Mouse (Mus musculus) MEL (cell line): ENCODE measurements around the gene Klk1b5. TPM values are rescaled to one million over a fixed set of nuclear protein-coding genes. Genes with fewer than 3 reads are reported as not detected.
"Not testable (repeated sequence)": the region's sequence is repeated elsewhere in the genome, so short reads cannot be mapped to it uniquely, and the experiment has no call there.

ENCODE experiments used
- DNase-seq: peaks from one replicate; pipeline ENCODE4 v3.0.0; 2011; ENCODE audit warnings: low read depth, low spot score
- H3K27ac ChIP-seq: 2 replicates; pipeline ENCODE4 v1.5.1; 2012; ENCODE audit warnings: low read depth, mild to moderate bottlenecking, control low read depth, low read length, moderate library complexity; ENCODE audit not compliant: control insufficient read depth
- H3K27me3 ChIP-seq, 2 experiments: fragments of 150-350 bp in 1 of 2; sonication (generic) in 1 of 2; 2 replicates each; pipeline ENCODE4 v1.6.1; 2012; ENCODE audit warnings: low read length in 2 of 2, mild to moderate bottlenecking in 2 of 2, improper control_type of control experiment in 1 of 2, moderate library complexity in 1 of 2; ENCODE audit not compliant: insufficient read depth in 2 of 2, control insufficient read depth in 1 of 2
- H3K36me3 ChIP-seq, 2 experiments: 2 replicates each; pipeline ENCODE4 v1.6.1; 2012 to 2014; ENCODE audit warnings: low read length in 2 of 2, improper control_type of control experiment in 1 of 2, inconsistent platforms in 1 of 2, mild to moderate bottlenecking in 1 of 2; ENCODE audit not compliant: insufficient read depth in 2 of 2, control insufficient read depth in 1 of 2
- H3K4me1 ChIP-seq, 2 experiments: fragments of 150-350 bp in 1 of 2; sonication (generic) in 1 of 2; 2 replicates each; pipeline ENCODE4 v1.6.1; 2012; ENCODE audit warnings: low read length in 2 of 2, improper control_type of control experiment in 1 of 2, mild to moderate bottlenecking in 1 of 2; ENCODE audit not compliant: insufficient read depth in 2 of 2, control insufficient read depth in 1 of 2
- H3K4me3 ChIP-seq, 2 experiments: fragments of 150-350 bp in 1 of 2; sonication (generic) in 1 of 2; 2 replicates each; pipeline ENCODE4 v1.5.1; 2012; ENCODE audit warnings: low read depth in 2 of 2, low read length in 2 of 2, mild to moderate bottlenecking in 2 of 2, moderate library complexity in 2 of 2, control low read depth in 1 of 2, improper control_type of control experiment in 1 of 2; ENCODE audit not compliant: control insufficient read depth in 1 of 2, insufficient read depth in 1 of 2
- H3K79me2 ChIP-seq: 2 replicates; pipeline ENCODE4 v1.6.1; 2012; ENCODE audit warnings: mild to moderate bottlenecking, low read length, moderate library complexity; ENCODE audit not compliant: control insufficient read depth, poor library complexity, insufficient read depth
- H3K9ac ChIP-seq: 2 replicates; pipeline ENCODE4 v1.6.1; 2012; ENCODE audit warnings: low read depth, mild to moderate bottlenecking, control low read depth, low read length, moderate library complexity; ENCODE audit not compliant: control insufficient read depth, poor library complexity, severe bottlenecking
- H3K9me3 ChIP-seq: fragments of 150-350 bp; sonication (generic); replicated peaks from 2 replicates; pipeline ENCODE4 v1.6.1; 2012; ENCODE audit warnings: mild to moderate bottlenecking, low read length, improper control_type of control experiment, moderate library complexity; ENCODE audit not compliant: insufficient read depth
- BHLHE40 ChIP-seq: IDR thresholded peaks from 2 replicates; pipeline ENCODE4 v1.6.1; 2012; ENCODE audit warnings: low read depth, mild to moderate bottlenecking, inconsistent platforms, low read length, improper control_type of control experiment, borderline replicate concordance
- E2F4 ChIP-seq: IDR thresholded peaks from 2 replicates; pipeline ENCODE4 v1.6.1; 2011; ENCODE audit warnings: low read depth, low read length, improper control_type of control experiment, borderline replicate concordance
- ELF1 ChIP-seq: IDR thresholded peaks from 2 replicates; pipeline ENCODE4 v1.6.1; 2014; ENCODE audit warnings: low read depth, mild to moderate bottlenecking, inconsistent platforms, low read length, improper control_type of control experiment, moderate library complexity
- GATA1 ChIP-seq: IDR thresholded peaks from 2 replicates; pipeline ENCODE4 v1.6.1; 2011; ENCODE audit warnings: low read depth, low read length, improper control_type of control experiment
- JUND ChIP-seq: IDR thresholded peaks from 2 replicates; pipeline ENCODE4 v1.6.1; 2011; ENCODE audit warnings: low read depth, mild to moderate bottlenecking, improper control_type of control experiment, low read length
- KAT2A ChIP-seq: conservative IDR thresholded peaks from 2 replicates; pipeline ENCODE4 v1.6.1; 2012; ENCODE audit warnings: low read depth, low read length, improper control_type of control experiment, inconsistent platforms
- MAFK ChIP-seq: IDR thresholded peaks from 2 replicates; pipeline ENCODE4 v1.6.1; 2011; ENCODE audit warnings: low read depth, mild to moderate bottlenecking, low read length, improper control_type of control experiment, borderline replicate concordance
- MAX ChIP-seq: IDR thresholded peaks from 2 replicates; pipeline ENCODE4 v1.6.1; 2011; ENCODE audit warnings: low read length, improper control_type of control experiment
- MXI1 ChIP-seq: IDR thresholded peaks from 2 replicates; pipeline ENCODE4 v1.6.1; 2011; ENCODE audit warnings: mild to moderate bottlenecking, low read depth, low read length, improper control_type of control experiment
- MYC ChIP-seq: IDR thresholded peaks from 2 replicates; pipeline ENCODE4 v1.6.1; 2011; ENCODE audit warnings: low read depth, mild to moderate bottlenecking, low read length, improper control_type of control experiment, moderate library complexity
- RCOR1 ChIP-seq: IDR thresholded peaks from 2 replicates; pipeline ENCODE4 v1.6.1; 2012; ENCODE audit warnings: low read depth, mild to moderate bottlenecking, inconsistent platforms, low read length, improper control_type of control experiment
- TBP ChIP-seq: IDR thresholded peaks from 2 replicates; pipeline ENCODE4 v1.8.0; 2011; ENCODE audit warnings: low read depth, low read length, improper control_type of control experiment
- TCF12 ChIP-seq: IDR thresholded peaks from 2 replicates; pipeline ENCODE4 v1.6.1; 2014; ENCODE audit warnings: low read depth, mild to moderate bottlenecking, inconsistent platforms, low read length, improper control_type of control experiment, moderate library complexity
- ZKSCAN1 ChIP-seq: IDR thresholded peaks from 2 replicates; pipeline ENCODE4 v1.6.1; 2012; ENCODE audit warnings: low read depth, mild to moderate bottlenecking, inconsistent platforms, low read length, improper control_type of control experiment, moderate library complexity
- polyA plus RNA-seq, 2 experiments: library from polyadenylated mRNA; stranded (reverse) in 1 of 2; unstranded in 1 of 2; fragments of >175 nt in 1 of 2; fragments of >200 nt in 1 of 2; gene quantifications; 2 replicates each; pipeline versions ENCODE4 v1.2.1 to v1.2.4; 2012; ENCODE audit warnings: low replicate concordance in 2 of 2, low read depth in 1 of 2; ENCODE audit not compliant: insufficient read length in 2 of 2, insufficient read depth in 1 of 2, missing spikeins in 1 of 2
- total RNA-seq: library from RNA; depleted of rRNA; stranded (reverse); fragments of 300-350 nt; gene quantifications from 2 replicates; pipeline ENCODE4 v1.2.3, GENCODE M21; 2012

The Klk1b5 gene
- total and polyA plus RNA-seq, 3 experiments, result not detected

GRCm38 (mm10) chr7:44187936-44188335, 27.8 kb upstream of the Klk1b5 start, which contains the start of gene Klk1b24:
Gene Klk1b24 (plus strand): TSS chr7:44188236.
- not testable (repeated sequence) for H3K27me3 ChIP-seq, H3K36me3 ChIP-seq, H3K27ac ChIP-seq, H3K9me3 ChIP-seq, H3K4me1 ChIP-seq, H3K4me3 ChIP-seq, H3K79me2 ChIP-seq, DNase-seq, H3K9ac ChIP-seq

GRCm38 (mm10) chr7:44193466-44193865, 22.3 kb upstream of the Klk1b5 start:
- not testable (repeated sequence) for H3K4me1 ChIP-seq, H3K27ac ChIP-seq, H3K4me3 ChIP-seq, H3K9ac ChIP-seq, H3K27me3 ChIP-seq, H3K79me2 ChIP-seq, H3K9me3 ChIP-seq, DNase-seq, H3K36me3 ChIP-seq

- no peak for DNase-seq
- Histone ChIP-seq H3K9ac (no peak within 1 kb of the TSS), H3K4me1 (no peaks in the 10 kb centered on the region), H3K4me3 (no peak within 1 kb of the TSS), H3K36me3 (no peaks in the 10 kb centered on the region), H3K27me3 (no peaks in the 10 kb centered on the region), H3K9me3 (no peaks in the 10 kb centered on the region), H3K79me2 (no peaks in the 10 kb centered on the region), H3K27ac (no peak within 1 kb of the TSS)
- TF ChIP-seq MAFK, result no peak
- no peak for TF ChIP-seq TBP
- TF ChIP-seq MAX, result no peak
- no peak for TF ChIP-seq KAT2A
- TF ChIP-seq E2F4, result no peak
- TF ChIP-seq ELF1, result no peak
- TF ChIP-seq ZKSCAN1, result no peak
- TF ChIP-seq RCOR1, result no peak
- no peak for TF ChIP-seq BHLHE40
- TF ChIP-seq MXI1, result no peak
- TF ChIP-seq JUND, result no peak
- TF ChIP-seq MYC, result no peak
- no peak for TF ChIP-seq GATA1
- no peak for TF ChIP-seq TCF12
- TF ChIP-seq, all 39 proteins: peak for 0
Observed at GRCm38 (mm10) chr7:44197891-44198290, 17.9 kb upstream of the Klk1b5 start, which contains the start of gene Klk1b3. Gene Klk1b3 (plus strand): TSS chr7:44198191.

GRCm38 (mm10) chr7:44207135-44207534, 8.6 kb upstream of the Klk1b5 start, which contains the start of gene Klk1b4:
Gene Klk1b4 (plus strand): TSS chr7:44207435.
- H3K27me3 ChIP-seq, DNase-seq, H3K27ac ChIP-seq, H3K9me3 ChIP-seq, H3K4me1 ChIP-seq, H3K9ac ChIP-seq, H3K36me3 ChIP-seq, H3K4me3 ChIP-seq, H3K79me2 ChIP-seq: not testable (repeated sequence)
